Mouse (Mus musculus) intestine, embryonic 16.5 days (tissue): ENCODE data around the gene Cfap298. TPM values are rescaled to one million over a fixed set of nuclear protein-coding genes. Genes with fewer than 3 reads are reported as not detected.

ENCODE experiments used
- ATAC-seq: fragments of 200-750 bp; cut with Nextera tagmentation; 2 replicates; pipeline ENCODE4 v1.8.0; 2017; ENCODE audit warnings: moderate TSS enrichment, moderate library complexity
- H3K27ac ChIP-seq: fragments of 300-500 bp; sonication (generic); 2 replicates; pipeline ENCODE4 v1.5.1; 2014; ENCODE audit warnings: mild to moderate bottlenecking, low read length
- H3K27me3 ChIP-seq: fragments of 300-500 bp; sonication (generic); replicated peaks from 2 replicates; pipeline ENCODE4 v1.6.1; 2014; ENCODE audit warnings: low read length, control low read depth, mixed read lengths; ENCODE audit not compliant: control insufficient read depth, insufficient read depth
- H3K36me3 ChIP-seq: fragments of 300-500 bp; sonication (generic); 2 replicates; pipeline ENCODE4 v1.6.1; 2014; ENCODE audit warnings: low read length, control low read depth; ENCODE audit not compliant: control insufficient read depth, insufficient read depth
- H3K4me1 ChIP-seq: fragments of 300-500 bp; sonication (generic); 2 replicates; pipeline ENCODE4 v1.6.1; 2014; ENCODE audit warnings: low read length, control low read depth, mixed read lengths; ENCODE audit not compliant: control insufficient read depth, insufficient read depth
- H3K4me2 ChIP-seq: fragments of 300-500 bp; sonication (generic); 2 replicates; pipeline ENCODE4 v1.6.1; 2014; ENCODE audit warnings: low read depth, low read length, control low read depth
- H3K4me3 ChIP-seq: fragments of 300-500 bp; sonication (generic); 2 replicates; pipeline ENCODE4 v1.5.1; 2014; ENCODE audit warnings: mild to moderate bottlenecking, low read length
- H3K9ac ChIP-seq: fragments of 300-500 bp; sonication (generic); 2 replicates; pipeline ENCODE4 v1.6.1; 2014; ENCODE audit warnings: low read depth, low read length
- H3K9me3 ChIP-seq: fragments of 300-500 bp; sonication (generic); 2 replicates; pipeline ENCODE4 v1.6.1; 2016; ENCODE audit warnings: low read length, control low read depth; ENCODE audit not compliant: control insufficient read depth
- WGBS: fragments of 180-500 bp; shearing (Covaris S2); extraction: QIAGEN DNeasy Blood & Tissue Kit; methylation state at CpG from one replicate; pipeline ENCODE4 v1.1.7; 2014; 5-methylcytosine and 5-hydroxymethylcytosine counted together
- polyA plus RNA-seq: library from polyadenylated mRNA; unstranded; fragments of >200 nt; fragmentation: Nextera tagmentation; extraction: Ambion mirVana; gene quantifications from 2 replicates; pipeline ENCODE4 v1.2.1, GENCODE M21; 2015

The Cfap298 gene
- polyA plus RNA-seq, 1 experiment from 2014 or later = 40.9 TPM

GRCm38 (mm10) chr16:90953147-90953546 is 18.2 kb upstream of the Cfap298 start:
- no peaks in the 10 kb centered on the region for H3K27me3 ChIP-seq
- no peaks in the 10 kb centered on the region for H3K9me3 ChIP-seq
- no peak overlapping the region for H3K4me3 ChIP-seq
- no peak for ATAC-seq
- WGBS = 87% methylated on average over 9 of the region's 9 CpGs
- H3K36me3 ChIP-seq = 0 out of 2 replicates have a peak, but pooled peaks cover 5% of the 10 kb centered on the region
- H3K4me1 ChIP-seq = no peaks in the 10 kb centered on the region
- no peak overlapping the region for H3K9ac ChIP-seq
- no peak overlapping the region for H3K27ac ChIP-seq
- no peak overlapping the region for H3K4me2 ChIP-seq

DNA sequence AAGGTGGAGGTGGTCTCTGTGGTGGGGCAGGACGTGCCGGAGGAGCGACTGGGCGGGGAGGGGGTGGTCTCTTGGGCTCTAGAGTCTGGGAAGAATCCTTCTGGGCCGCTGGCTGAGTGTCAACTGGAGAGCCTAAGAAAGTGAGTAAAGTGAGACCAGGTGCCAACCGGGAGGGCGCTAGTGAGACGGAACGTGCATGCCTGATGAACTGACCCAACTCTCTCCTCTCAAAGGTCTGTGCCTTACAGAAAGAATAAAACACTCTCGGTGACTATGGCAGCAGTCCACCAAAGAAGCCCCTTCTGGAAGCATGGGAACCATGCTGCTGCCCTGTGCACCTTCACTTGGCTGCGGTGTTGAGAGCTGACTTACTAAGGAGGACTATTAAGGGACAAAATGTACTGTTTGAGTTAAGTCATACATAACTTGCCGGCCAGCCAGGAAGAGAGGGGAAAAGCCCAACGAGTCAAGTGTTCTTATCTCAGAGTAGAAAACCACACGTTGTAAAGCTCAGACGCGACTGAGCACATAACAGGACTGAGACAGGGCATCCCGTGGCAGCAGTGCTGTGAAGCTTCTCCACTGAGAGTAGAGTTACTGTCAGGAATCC is 15.5 kb upstream of the Cfap298 start:
- H3K4me1 ChIP-seq = no peaks in the 10 kb centered on the region
- H3K9me3 ChIP-seq = no peaks in the 10 kb centered on the region
- WGBS = 56% methylated on average over 17 of the region's 17 CpGs
- ATAC-seq = no peak
- H3K36me3 ChIP-seq = 0 out of 2 replicates have a peak, but pooled peaks cover 3% of the 10 kb centered on the region
- no peak overlapping the region for H3K4me2 ChIP-seq
- H3K27me3 ChIP-seq = no peaks in the 10 kb centered on the region
- H3K9ac ChIP-seq = no peak overlapping the region
- H3K27ac ChIP-seq = no peak overlapping the region
- H3K4me3 ChIP-seq = no peak overlapping the region

DNA sequence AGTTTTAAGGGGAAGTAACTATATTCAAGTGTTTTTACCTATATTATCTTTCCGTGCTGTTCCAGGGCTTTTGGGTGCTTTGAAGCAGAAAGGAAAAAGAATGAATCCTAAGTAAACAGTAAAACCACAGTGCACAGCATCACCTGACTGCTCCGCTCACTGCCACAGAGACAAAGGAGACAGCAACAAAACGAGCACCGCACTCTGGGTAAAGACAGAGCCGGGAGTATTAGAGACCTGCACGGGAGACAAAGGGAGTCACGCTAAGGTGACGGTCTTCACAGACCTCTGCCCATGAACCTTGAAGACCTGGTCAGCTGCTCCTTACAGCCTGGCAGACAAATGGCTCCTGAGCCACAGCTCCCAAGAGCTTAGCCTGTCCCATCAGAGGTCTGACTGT is 12.1 kb upstream of the Cfap298 start:
- no peak for ATAC-seq
- Histone ChIP-seq H3K9me3 (no peaks in the 10 kb centered on the region), H3K9ac (no peak overlapping the region), H3K27me3 (no peaks in the 10 kb centered on the region), H3K36me3 (peaks cover 6% of the 10 kb centered on the region; the same call in 1 of the 2 replicates), H3K27ac (no peak overlapping the region), H3K4me3 (no peak overlapping the region), H3K4me1 (no peaks in the 10 kb centered on the region), H3K4me2 (no peak overlapping the region)
- 82% methylated on average over 8 of the region's 8 CpGs for WGBS

DNA sequence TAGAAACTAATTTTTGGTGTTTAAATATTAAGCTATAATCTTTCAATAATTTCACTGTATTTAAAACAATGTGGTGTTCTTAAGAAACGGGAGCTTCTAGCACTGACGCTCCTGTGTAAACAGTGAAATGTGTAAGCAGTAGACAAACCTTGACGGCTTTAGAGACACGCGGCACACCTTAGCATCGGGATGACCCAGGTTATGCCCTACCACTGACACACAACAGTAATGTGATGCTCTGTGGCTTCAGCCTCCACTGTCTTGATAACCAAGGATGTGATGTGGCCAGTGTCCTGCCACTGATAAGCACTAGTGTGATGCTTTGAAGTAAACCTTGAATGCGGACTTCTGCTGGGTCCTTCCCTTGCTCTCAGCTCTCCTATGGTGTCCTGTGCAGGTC is 6.3 kb upstream of the Cfap298 start:
- Histone ChIP-seq H3K27ac (no peak overlapping the region), H3K9ac (no peak overlapping the region), H3K9me3 (no peaks in the 10 kb centered on the region), H3K4me3 (no peak overlapping the region), H3K27me3 (no peaks in the 10 kb centered on the region), H3K4me1 (no peaks in the 10 kb centered on the region), H3K36me3 (peaks cover 4% of the 10 kb centered on the region; the same call in 1 of the 2 replicates), H3K4me2 (no peak overlapping the region)
- 90% methylated on average over 7 of the region's 7 CpGs for WGBS
- ATAC-seq = no peak

DNA sequence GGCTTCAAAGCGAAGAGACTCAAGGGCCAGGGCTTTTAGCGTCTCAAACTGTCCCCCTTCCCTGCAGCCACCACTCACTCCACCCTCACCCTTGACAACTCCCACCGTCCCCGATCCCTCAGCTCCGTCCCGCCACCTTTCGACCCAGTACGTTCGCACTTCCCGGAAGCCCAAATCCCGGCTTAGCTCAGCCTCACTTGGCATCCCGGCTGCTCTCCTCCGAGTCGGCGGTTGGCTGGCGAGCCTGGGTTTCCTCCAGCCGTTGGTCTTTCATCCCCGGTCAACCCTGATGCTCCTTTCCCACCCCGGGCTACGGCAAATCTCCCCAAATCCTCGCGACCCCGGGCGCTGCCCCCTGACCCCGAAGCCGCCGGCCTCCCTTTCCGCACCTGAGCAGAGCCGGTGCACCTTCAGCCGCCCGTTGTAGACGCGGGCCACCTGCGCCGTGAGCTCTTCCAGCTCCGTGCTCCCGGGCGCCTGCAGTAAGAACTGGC is 674 bp downstream of the Cfap298 start:
- WGBS = under 1% methylated on average over 38 of the region's 38 CpGs
- Histone ChIP-seq H3K27ac (peak overlapping the region; percentile 86), H3K27me3 (no peaks in the 10 kb centered on the region), H3K9ac (peak overlapping the region; percentile 82), H3K36me3 (no peaks in the 10 kb centered on the region), H3K4me2 (peak overlapping the region; percentile 55), H3K4me1 (peaks cover 5% of the 10 kb centered on the region; the same call in 1 of the 2 replicates), H3K9me3 (no peaks in the 10 kb centered on the region), H3K4me3 (peak overlapping the region; percentile 91)
- peak; percentile 83 for ATAC-seq

DNA sequence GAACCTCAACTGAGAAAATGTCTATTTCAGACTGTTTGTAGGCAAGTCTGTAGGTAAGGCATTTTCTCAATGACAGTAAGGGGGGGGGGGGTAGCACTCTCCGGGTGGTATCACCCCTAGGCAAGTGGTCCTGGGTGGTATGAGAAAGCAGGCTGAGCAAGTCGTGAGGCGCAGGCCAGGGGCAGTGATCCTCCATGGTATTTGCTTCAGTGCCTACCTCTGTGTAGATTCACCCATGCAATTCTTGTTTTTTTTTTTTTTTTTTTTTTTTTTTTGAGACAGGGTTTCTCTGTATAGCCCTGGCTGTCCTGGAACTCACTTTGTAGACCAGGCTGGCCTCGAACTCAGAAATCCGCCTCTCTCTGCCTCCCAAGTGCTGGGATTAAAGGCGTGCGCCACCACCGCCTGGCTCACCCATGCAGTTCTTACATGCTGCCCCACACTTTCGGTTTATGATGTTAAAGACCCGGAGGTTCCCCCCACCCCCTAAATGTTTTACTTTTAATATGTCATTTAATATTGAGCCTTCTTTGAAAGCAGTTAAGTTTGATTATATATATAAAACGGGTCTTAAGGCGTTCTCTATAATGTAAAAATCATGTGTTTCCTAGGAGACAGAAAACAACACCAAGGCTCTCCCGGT is 1.3 kb downstream of the Cfap298 start:
- 29% methylated on average over 13 of the region's 13 CpGs for WGBS
- Histone ChIP-seq H3K9ac (peak overlapping the region; percentile 82), H3K27ac (peak overlapping the region; percentile 86), H3K9me3 (no peaks in the 10 kb centered on the region), H3K4me2 (peak overlapping the region; percentile 55), H3K4me1 (peaks cover 5% of the 10 kb centered on the region; the same call in 1 of the 2 replicates), H3K27me3 (no peaks in the 10 kb centered on the region), H3K36me3 (peaks cover 2% of the 10 kb centered on the region; the same call in 1 of the 2 replicates), H3K4me3 (peak overlapping the region; percentile 91)
- no peak for ATAC-seq

DNA sequence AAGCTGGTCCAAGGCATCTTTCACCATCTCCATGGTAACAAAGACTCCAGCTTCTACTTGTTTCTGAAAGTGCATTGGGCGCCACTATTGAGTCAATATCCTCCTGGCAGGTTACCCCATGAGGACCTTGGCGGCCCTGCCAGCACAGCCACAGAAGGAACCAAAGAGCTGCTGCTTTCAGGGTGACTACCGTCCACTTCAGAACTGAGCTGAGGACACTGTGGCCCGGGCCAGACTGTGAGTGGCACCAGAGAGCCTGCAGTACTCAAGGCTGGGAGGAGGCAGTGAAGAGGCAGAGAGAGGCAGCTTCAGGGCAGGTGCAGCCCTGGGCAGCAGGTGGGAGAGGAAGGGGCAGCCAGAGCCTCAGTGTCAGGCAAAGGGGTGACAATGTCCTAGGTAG is 7.5 kb downstream of the Cfap298 start:
- ATAC-seq = no peak
- H3K9ac ChIP-seq = no peak overlapping the region
- peaks cover 4% of the 10 kb centered on the region; the same call in 1 of the 2 replicates for H3K36me3 ChIP-seq
- H3K4me3 ChIP-seq = no peak overlapping the region
- no peak overlapping the region for H3K27ac ChIP-seq
- H3K9me3 ChIP-seq = no peaks in the 10 kb centered on the region
- H3K4me1 ChIP-seq = no peaks in the 10 kb centered on the region
- WGBS = 87% methylated on average over 4 of the region's 4 CpGs
- H3K27me3 ChIP-seq = no peaks in the 10 kb centered on the region
- H3K4me2 ChIP-seq = no peak overlapping the region

DNA sequence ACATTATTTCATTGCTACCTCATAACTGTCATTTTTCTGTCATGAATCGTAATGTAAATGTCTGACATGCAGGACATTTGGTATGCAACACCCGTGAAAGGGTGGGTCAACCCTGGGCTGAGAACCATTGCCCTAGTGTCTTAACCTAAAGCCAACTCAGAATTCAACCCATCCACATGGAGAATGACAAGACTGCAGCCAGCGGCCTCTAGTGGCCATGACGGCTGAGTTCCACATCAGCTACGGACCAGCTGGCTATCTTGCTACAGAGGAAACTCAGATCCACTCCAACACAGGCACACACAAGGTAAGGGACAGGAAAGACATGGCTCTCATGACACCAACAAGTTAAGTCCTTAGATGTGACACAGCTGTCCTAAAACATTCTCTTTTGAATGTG is 9.5 kb downstream of the Cfap298 start:
- H3K9ac ChIP-seq = no peak overlapping the region
- no peak overlapping the region for H3K27ac ChIP-seq
- ATAC-seq = peak; percentile 64
- no peaks in the 10 kb centered on the region for H3K4me1 ChIP-seq
- WGBS = 22% methylated on average over 5 of the region's 5 CpGs
- peaks cover 4% of the 10 kb centered on the region; the same call in 1 of the 2 replicates for H3K36me3 ChIP-seq
- no peaks in the 10 kb centered on the region for H3K27me3 ChIP-seq
- H3K4me3 ChIP-seq = no peak overlapping the region
- H3K4me2 ChIP-seq = no peak overlapping the region
- H3K9me3 ChIP-seq = no peaks in the 10 kb centered on the region

DNA sequence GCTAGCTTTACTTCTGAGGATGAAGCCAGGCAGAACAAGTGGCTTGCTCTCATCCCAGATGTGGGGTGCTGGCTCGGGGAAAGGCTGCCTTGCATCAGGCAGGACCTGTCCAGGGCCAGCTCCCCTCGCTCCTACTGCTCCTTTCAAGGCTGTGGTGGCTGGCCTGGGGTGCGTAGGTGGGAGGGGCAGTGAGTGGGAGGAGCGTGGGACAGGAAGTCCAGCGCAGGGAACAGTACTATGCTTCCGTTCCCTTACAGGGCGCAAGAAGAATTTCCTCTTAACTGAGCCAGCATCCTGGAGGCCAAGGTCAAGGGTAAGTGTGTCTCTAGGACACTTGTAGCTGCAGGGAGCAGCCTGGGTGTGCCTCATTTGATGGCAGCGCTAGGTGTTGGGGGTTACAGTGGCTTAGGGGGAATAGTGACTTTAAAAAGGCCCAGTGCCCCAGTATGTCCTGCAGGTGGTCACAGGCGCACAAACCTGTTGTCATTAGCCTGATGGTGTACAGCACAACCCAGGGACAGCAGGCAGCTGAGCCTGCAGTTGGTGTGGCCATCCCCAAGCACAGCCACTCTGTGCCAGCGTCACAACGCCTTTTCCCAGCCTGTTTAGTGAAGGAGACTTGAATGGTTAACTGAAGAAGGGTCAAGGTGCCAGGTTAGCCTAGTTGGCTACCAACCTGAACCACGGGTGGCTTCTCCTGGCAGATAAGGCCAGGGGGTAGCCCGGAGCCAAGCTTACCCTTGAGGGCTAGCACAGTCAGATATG is 10.1 kb downstream of the Cfap298 start:
- 86% methylated on average over 13 of the region's 13 CpGs for WGBS
- H3K27me3 ChIP-seq = no peaks in the 10 kb centered on the region
- no peak overlapping the region for H3K27ac ChIP-seq
- no peak for ATAC-seq
- H3K4me1 ChIP-seq = no peaks in the 10 kb centered on the region
- no peak overlapping the region for H3K4me2 ChIP-seq
- H3K9me3 ChIP-seq = no peaks in the 10 kb centered on the region
- H3K4me3 ChIP-seq = no peak overlapping the region
- H3K36me3 ChIP-seq = peaks cover 4% of the 10 kb centered on the region; the same call in 1 of the 2 replicates
- no peak overlapping the region for H3K9ac ChIP-seq
